Mouse (Mus musculus) testis, adult 2 months (tissue): ENCODE measurements at regions not wholly inside any gene's neighbourhood (a gene's known extent, or its start where the extent isn't known, plus 50 kb on each side); places are given as distances from the start of the nearest gene placed in this dataset.

ENCODE experiments used
- H3K27ac ChIP-seq: fragments of 200-500 bp; 2 replicates; pipeline ENCODE4 v1.5.1; 2012; ENCODE audit warnings: low read depth, low read length; ENCODE audit not compliant: control insufficient read depth, insufficient read depth
- H3K27me3 ChIP-seq: fragments of 200-500 bp; 2 replicates; pipeline ENCODE4 v1.6.1; 2012; ENCODE audit warnings: mild to moderate bottlenecking, low read length, moderate library complexity; ENCODE audit not compliant: control insufficient read depth, insufficient read depth
- H3K36me3 ChIP-seq: fragments of 200-500 bp; 2 replicates; pipeline ENCODE4 v1.6.1; 2012; ENCODE audit warnings: mild to moderate bottlenecking, low read length; ENCODE audit not compliant: control insufficient read depth, insufficient read depth
- H3K4me1 ChIP-seq: fragments of 200-500 bp; 2 replicates; pipeline ENCODE4 v1.6.1; 2012; ENCODE audit warnings: low read length; ENCODE audit not compliant: control insufficient read depth, insufficient read depth
- H3K4me3 ChIP-seq: fragments of 200-500 bp; 2 replicates; pipeline ENCODE4 v1.5.1; 2012; ENCODE audit warnings: low read depth, mild to moderate bottlenecking, low read length, moderate library complexity, mixed read lengths; ENCODE audit not compliant: control insufficient read depth
- CTCF ChIP-seq: fragments of 200-500 bp; IDR thresholded peaks from 2 replicates; pipeline ENCODE4 v1.5.1; 2012; ENCODE audit warnings: low read depth, mild to moderate bottlenecking, inconsistent platforms, low read length, moderate library complexity; ENCODE audit not compliant: control insufficient read depth, insufficient read depth, insufficient replicate concordance
- POLR2A ChIP-seq: fragments of 200-500 bp; IDR thresholded peaks from 2 replicates; pipeline ENCODE4 v1.6.1; 2012; ENCODE audit warnings: low read depth, mild to moderate bottlenecking, inconsistent platforms, low read length, moderate library complexity; ENCODE audit not compliant: control insufficient read depth

DNA sequence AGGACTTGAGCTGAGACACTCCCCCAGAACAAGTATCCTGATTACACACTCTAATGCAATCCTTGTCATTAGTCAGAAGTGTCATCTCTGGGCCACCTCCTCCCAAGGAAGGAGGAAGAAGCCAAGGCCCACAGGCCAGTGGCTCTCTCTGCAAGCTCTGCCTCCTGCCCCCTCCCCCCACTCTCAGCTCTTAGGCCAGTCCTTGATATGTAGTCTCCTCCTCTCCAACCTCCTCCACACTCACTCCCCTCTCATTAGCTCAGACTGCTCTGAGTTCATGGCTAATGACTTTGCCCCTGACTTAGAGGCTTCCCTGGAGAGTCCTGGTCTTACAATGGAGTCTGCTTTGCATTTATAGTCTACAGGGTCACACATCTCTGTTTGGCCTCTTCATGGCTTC, 139.3 kb downstream of the Tle3 start:
- Histone ChIP-seq H3K4me3 (no peak overlapping the region), H3K4me1 (peaks cover 4% of the 10 kb centered on the region), H3K27ac (no peak overlapping the region), H3K27me3 (no peaks in the 10 kb centered on the region), H3K36me3 (no peaks in the 10 kb centered on the region)
- no peak for TF ChIP-seq POLR2A
- no peak for TF ChIP-seq CTCF

DNA sequence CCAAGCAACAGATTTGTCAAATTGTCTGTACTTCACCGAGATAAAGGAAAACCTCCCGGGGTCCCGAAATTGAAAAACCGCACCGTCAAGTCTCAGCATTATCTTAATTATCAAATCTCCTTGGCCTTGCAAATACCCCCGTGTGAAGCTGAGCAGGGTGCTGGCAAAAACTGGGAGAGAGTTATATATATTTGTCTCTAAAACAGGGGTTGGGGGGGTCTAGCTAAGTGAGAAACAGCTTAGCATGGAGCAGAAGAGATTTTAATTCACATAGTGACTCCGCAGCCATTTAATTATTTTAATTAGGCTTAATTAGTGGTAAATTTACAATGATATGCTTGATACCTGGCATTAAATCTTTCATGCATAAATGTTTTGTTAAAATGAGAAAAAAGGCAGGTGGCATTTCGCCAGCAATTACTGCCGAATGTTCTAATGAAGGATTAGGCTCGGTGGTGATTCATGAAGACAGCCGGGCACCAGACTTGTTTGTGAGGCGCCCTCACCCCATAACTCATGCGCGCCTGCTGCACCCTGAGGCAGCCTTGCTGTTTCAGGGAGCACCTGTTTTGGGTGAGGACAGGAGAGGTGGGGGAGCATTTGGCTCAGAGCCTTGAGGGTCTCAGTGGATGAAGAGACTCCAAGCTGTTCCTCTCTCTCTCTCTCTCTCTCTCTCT, 138.2 kb downstream of the Tle3 start:
- Histone ChIP-seq H3K4me1 (peaks cover 4% of the 10 kb centered on the region), H3K27me3 (no peaks in the 10 kb centered on the region), H3K27ac (no peak overlapping the region), H3K36me3 (no peaks in the 10 kb centered on the region), H3K4me3 (no peak overlapping the region)
- no peak for TF ChIP-seq POLR2A
- no peak for TF ChIP-seq CTCF

DNA sequence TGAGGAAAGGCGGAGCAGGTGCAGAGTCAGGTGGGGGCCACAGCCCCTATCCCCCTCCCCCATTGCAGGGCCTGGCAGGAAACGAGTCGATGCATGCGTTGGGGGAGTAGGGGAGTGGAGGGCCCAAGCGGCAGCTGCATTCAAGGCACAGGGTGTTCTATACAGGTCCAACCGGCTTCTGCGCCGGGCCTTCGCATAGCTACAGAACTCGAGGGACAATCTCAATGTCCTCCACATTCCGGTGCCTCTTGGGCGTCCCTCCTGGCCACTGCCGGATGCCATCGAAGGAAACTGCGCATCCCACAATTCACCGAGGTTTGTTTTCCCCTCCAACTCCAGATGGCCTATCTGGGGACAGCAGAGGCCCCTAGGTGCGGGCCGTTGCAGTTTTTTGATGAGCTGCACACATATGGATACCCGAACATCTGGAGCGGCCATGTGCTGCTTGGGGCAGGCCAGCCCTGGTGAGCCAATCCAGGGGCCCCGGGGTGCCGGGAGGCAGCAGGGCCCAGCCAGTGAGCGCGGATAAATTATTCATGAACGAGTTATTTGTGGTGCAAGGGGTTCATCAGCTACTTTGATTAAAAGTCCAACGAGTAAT, 137.5 kb downstream of the Tle3 start:
- TF ChIP-seq CTCF (no peak), POLR2A (no peak)
- Histone ChIP-seq H3K27ac (no peak overlapping the region), H3K27me3 (no peaks in the 10 kb centered on the region), H3K4me3 (no peak overlapping the region), H3K36me3 (no peaks in the 10 kb centered on the region), H3K4me1 (peaks cover 4% of the 10 kb centered on the region)

DNA sequence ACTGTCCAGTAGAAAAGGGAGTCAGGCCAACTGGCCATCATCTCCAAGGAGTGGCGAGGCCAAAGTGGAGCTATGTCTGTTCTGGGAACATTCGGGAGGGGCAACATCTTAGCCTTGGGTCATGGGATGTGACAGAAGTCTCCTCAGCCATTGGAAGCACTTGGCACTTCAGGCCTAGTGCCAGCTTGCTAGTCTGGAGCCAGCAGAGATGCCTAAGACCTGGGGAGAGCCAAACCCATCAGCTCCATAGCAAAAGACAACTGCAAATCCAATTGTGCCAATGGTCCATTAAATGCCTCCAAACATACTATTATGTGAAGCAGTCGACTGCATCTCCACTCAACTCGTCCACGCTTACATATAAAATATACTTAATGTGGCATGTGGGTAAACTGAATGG, 136.9 kb downstream of the Tle3 start:
- Histone ChIP-seq H3K36me3 (no peaks in the 10 kb centered on the region), H3K27me3 (no peaks in the 10 kb centered on the region), H3K27ac (no peak overlapping the region), H3K4me1 (peaks cover 4% of the 10 kb centered on the region), H3K4me3 (no peak overlapping the region)
- TF ChIP-seq CTCF = no peak
- TF ChIP-seq POLR2A = no peak

DNA sequence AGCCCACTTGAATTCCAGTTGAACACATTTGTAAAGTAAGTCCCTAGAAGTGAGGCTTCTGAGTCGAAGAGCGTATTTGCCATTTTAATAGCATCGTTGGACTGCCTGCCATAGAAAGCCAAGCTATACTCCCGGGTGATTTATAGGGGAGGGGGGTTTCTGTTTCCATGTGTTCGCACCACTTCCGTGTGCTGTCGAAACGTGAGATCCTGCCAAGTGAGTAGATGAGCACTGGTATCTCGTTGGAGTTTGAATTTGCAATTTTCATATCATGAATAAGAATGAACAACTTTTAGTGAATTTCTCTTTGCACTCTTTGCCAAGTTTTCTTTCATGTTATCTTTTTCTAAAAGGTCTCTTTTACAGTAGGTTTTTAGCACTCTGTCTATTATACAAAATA, 128.7 kb downstream of the Tle3 start:
- no peaks in the 10 kb centered on the region for H3K4me1 ChIP-seq
- H3K4me3 ChIP-seq = no peak overlapping the region
- no peaks in the 10 kb centered on the region for H3K36me3 ChIP-seq
- TF ChIP-seq POLR2A (no peak), CTCF (no peak)
- no peaks in the 10 kb centered on the region for H3K27me3 ChIP-seq
- no peak overlapping the region for H3K27ac ChIP-seq

DNA sequence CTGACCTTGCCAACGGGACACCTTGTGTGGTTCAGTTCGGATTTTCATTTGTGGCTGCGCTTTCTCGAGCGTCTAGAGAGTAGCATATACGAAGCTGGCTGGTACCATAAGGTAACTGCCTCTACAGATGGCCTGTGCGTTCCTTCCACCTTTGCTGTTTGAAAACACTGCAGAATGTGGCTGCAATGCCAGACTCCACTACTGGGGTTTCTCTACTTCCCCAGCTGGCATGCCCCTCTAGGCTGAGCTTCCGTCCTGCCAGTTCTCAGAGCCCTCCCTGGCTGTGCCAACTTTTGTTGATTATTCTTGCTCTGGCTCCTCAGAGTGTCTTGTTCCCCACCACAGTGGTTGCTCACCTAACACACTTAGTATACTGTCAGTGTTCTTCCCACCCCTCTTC, 120.7 kb downstream of the Tle3 start:
- H3K27me3 ChIP-seq = no peaks in the 10 kb centered on the region
- no peak overlapping the region for H3K27ac ChIP-seq
- TF ChIP-seq CTCF = no peak
- no peak for TF ChIP-seq POLR2A
- H3K4me3 ChIP-seq = no peak overlapping the region
- no peaks in the 10 kb centered on the region for H3K36me3 ChIP-seq
- no peaks in the 10 kb centered on the region for H3K4me1 ChIP-seq

DNA sequence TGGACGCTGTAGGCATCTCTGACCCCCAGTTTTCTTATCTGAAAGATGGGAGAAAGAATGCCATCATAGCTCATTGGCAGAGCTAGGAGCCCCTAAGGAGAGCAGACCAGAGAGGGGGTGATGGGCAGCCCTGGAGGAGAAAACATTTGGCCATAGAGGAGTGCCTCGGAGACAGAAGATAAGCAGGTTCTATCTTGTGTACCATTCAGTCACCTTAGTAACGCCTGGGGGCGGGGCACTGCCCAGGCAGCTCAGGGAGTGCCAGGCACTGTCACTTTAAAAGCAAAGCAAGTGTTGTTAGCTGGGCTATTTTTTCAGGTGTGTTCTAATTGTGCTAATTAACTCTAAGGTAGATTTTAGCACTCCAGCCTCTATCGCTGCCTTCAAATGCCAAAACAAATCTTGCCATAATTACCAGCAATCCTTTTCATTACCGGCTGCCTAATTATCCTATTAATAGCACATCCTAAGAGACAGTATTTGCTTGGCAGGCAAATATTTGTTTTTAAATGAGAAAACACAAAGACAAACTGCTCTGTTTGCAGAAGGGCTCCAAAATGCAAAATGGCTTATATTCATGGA, 119.1 kb downstream of the Tle3 start:
- no peaks in the 10 kb centered on the region for H3K4me1 ChIP-seq
- TF ChIP-seq POLR2A = no peak
- TF ChIP-seq CTCF = no peak
- no peaks in the 10 kb centered on the region for H3K36me3 ChIP-seq
- H3K27ac ChIP-seq = no peak overlapping the region
- no peaks in the 10 kb centered on the region for H3K27me3 ChIP-seq
- no peak overlapping the region for H3K4me3 ChIP-seq

DNA sequence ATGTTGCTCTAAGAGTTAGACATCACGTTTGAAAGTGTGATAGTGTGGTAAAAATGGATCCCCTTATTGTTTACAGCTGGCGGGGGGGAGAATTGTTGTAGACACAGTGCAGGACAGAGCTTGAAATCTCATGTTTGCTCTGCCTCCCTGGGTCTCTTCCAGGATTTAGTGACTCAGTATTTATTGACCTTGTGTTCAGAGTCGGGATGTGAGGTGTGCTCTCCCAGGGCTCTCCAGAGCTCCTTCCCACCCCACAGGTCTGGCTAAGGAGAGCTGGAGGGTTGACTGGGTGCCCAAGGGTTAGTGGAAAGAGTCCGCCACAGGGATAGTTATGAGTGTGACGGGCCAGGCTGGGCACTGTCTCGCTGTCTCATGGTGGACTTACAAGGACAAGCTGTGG, 117.8 kb downstream of the Tle3 start:
- Histone ChIP-seq H3K27me3 (no peaks in the 10 kb centered on the region), H3K27ac (no peak overlapping the region), H3K36me3 (no peaks in the 10 kb centered on the region), H3K4me1 (no peaks in the 10 kb centered on the region), H3K4me3 (no peak overlapping the region)
- no peak for TF ChIP-seq POLR2A
- TF ChIP-seq CTCF = no peak
